Mouse (Mus musculus): ENCODE measurements at regions not wholly inside any gene's neighbourhood (a gene's known extent, or its start where the extent isn't known, plus 50 kb on each side); places are given as distances from the start of the nearest gene placed in this dataset.

DNA sequence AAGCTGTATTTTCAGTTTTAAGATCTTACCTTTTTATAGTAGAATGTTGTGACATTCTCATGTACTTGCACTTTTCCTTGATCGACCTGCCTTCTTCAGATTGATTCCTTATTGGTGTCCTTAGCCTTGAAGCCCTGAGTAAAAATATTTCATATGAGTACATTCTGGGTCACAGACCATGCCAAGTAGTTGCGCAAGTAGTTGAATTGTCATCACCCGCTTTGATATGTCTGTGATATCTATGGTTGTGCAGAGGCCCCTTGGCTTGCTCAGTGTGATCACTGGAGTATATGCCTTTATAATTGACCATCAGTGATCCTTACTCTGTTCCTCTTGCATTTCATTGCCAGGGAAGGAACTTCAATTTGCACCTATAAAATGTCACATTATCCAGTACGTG lies 131.1 kb upstream of the Reg3g start:
- H3K27me3 ChIP-seq = no peaks in the 10 kb centered on the region
- no peak overlapping the region for H3K4me2 ChIP-seq (replicated peaks)
- H3K9ac ChIP-seq (replicated peaks) = no peak overlapping the region
- 96% methylated on average over 4 of the region's 4 CpGs for WGBS
- no peak overlapping the region for H3K4me3 ChIP-seq
- no peaks in the 10 kb centered on the region for H3K36me3 ChIP-seq
- no peak for ATAC-seq (ENCODE audit: low FRiP score, low read depth)
- H3K4me1 ChIP-seq = no peaks in the 10 kb centered on the region
- H3K27ac ChIP-seq (replicated peaks) = no peak overlapping the region
- no peaks in the 10 kb centered on the region for H3K9me3 ChIP-seq

DNA sequence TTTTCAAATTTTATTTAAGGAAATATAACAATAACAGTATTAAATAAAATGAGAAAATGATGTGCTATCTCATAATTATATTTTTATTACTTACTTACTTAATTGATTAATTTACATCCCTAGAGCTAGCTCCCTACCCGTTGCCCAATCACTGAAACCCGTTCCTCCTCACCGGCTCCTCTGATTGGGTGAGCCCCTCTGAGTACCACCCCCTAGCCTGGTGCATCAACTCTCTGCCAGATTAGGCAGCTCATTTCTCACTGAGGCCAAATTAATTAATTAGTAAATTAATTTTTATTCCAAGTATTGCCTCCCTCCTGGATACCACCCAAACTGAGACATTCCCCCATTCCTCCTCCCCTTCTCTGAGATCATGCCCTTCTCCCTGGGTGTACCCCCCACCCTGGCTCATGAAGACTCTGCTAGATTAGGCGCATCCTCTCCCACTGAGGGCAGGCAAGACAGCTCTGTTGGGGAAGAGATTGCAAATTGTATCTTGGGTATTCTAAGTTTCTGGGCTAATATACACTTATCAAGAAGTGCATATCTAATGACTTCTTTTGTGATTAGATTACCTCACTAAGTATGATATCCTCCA lies 101.4 kb upstream of the Reg3g start:
- WGBS = 91% methylated on average over 4 of the region's 4 CpGs
- H3K9ac ChIP-seq (replicated peaks) = no peak overlapping the region
- ATAC-seq (ENCODE audit: low FRiP score, low read depth) = 0 out of 2 replicates have a peak, but pooled peaks have one; percentile 60

DNA sequence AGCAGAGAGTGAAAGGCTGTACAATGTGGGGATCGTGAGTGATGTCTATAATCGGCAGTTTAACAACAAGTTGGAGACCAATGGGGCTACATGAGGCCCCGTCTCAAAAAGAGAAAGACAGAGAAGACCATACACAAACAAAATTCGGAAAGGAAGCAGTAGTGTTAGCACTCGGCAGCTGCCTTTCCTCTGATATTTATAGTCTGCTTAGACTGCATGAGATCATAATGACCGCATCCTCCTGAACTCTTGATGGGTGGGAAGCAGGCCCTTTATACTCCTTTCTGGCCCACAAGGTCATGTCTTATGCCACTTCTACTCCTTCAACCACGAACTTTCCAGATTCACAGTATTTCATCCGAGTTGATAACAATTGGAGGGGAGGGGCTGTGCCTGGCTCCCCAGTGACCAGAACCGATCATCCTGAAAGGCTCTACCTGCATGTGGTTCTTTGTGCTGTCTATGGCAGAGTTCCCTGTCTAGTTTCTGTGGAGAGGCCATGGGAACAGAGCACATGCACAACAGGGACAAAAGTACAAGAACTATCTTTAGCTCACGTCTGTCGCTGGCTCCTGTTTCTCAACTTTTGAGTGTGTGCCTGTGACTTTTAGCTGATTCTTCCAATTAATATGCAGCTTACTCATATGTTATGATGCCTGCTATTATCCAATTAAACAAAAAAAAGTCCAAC lies 84.5 kb upstream of the Reg3g start:
- Histone ChIP-seq H3K4me2 (replicated peaks) (no peak overlapping the region), H3K27ac (replicated peaks) (no peak overlapping the region)
- ATAC-seq (ENCODE audit: low FRiP score, low read depth) = 0 out of 2 replicates have a peak, but pooled peaks have one; percentile 30

More for the DNA sequence above, 101.4 kb upstream of the Reg3g start:
- Histone ChIP-seq H3K4me2 (replicated peaks) (no peak overlapping the region), H3K36me3 (no peaks in the 10 kb centered on the region), H3K27me3 (no peaks in the 10 kb centered on the region), H3K4me1 (no peaks in the 10 kb centered on the region), H3K4me3 (no peak overlapping the region), H3K27ac (replicated peaks) (no peak overlapping the region), H3K9me3 (no peaks in the 10 kb centered on the region)

DNA sequence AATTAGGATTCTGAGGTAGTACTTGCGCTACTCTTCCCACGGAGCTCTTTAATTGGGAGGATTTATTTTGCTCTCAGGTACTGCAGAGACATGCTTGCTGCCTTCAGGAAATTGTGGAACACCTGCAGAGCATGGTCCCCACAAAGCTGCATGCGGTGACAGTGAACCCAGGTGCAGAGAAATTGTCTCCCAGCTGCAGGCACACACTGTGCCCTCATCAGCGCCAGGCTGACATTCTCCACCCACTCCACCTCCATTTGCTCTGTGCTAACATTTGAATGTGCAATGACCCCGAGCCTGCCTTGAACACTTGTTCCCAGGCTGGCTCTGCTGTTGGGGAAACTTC lies 83.7 kb upstream of the Reg3g start:
- ATAC-seq (ENCODE audit: low FRiP score, low read depth) = peak; percentile 41; the same call in 1 of the 2 replicates
- Histone ChIP-seq H3K4me1 (peaks cover 12% of the 10 kb centered on the region), H3K27me3 (no peaks in the 10 kb centered on the region), H3K4me3 (no peak overlapping the region), H3K4me2 (replicated peaks) (peak overlapping the region; percentile 22; the same call in 1 of the 2 replicates), H3K9ac (replicated peaks) (no peak overlapping the region), H3K27ac (replicated peaks) (no peak overlapping the region), H3K36me3 (no peaks in the 10 kb centered on the region), H3K9me3 (no peaks in the 10 kb centered on the region)
- 23% methylated on average over 5 of the region's 5 CpGs for WGBS

More for the DNA sequence above, 84.5 kb upstream of the Reg3g start:
- Histone ChIP-seq H3K9ac (replicated peaks) (no peak overlapping the region), H3K4me3 (no peak overlapping the region), H3K9me3 (no peaks in the 10 kb centered on the region), H3K36me3 (no peaks in the 10 kb centered on the region), H3K4me1 (peaks cover 12% of the 10 kb centered on the region), H3K27me3 (no peaks in the 10 kb centered on the region)
- WGBS = 41% methylated on average over 11 of the region's 11 CpGs

DNA sequence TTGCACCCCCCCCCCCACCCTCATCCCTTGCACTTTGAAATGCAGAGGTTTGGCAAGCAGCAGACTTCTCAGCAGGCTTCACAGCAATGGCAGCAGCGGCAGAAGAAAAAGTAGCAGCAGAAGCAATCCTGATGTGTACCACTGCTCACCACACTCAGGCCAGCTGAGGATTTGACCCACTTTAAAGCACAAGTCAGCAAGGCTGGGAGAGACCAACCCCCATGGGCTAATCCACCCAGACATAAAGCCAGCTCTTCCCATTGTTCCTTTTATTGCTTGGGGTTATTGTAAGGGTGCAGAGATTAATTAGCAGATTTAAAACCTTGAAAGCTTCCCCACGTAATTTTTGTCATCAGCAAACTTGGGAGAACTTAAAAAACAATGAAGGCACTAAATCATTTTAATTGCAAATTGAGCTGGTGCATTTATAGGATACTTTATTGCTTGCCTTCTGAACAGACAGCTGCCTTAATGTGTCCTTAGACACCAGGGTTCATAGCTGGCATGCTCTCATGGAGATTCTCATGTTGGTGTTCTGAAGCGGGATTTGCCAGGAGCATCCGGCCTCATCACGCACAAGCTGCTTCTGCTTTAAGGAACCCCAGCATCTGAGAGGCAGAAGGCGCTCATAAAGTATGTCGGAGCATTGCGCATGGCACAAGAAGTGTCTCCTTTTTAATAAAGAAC lies 83.1 kb upstream of the Reg3g start:
- no peak for ATAC-seq (ENCODE audit: low FRiP score, low read depth)
- no peak overlapping the region for H3K27ac ChIP-seq (replicated peaks)
- peak overlapping the region; percentile 22; the same call in 1 of the 2 replicates for H3K4me2 ChIP-seq (replicated peaks)
- H3K4me3 ChIP-seq = no peak overlapping the region
- no peaks in the 10 kb centered on the region for H3K36me3 ChIP-seq
- 36% methylated on average over 8 of the region's 8 CpGs for WGBS
- H3K4me1 ChIP-seq = peaks cover 12% of the 10 kb centered on the region
- no peak overlapping the region for H3K9ac ChIP-seq (replicated peaks)
- no peaks in the 10 kb centered on the region for H3K9me3 ChIP-seq
- no peaks in the 10 kb centered on the region for H3K27me3 ChIP-seq

DNA sequence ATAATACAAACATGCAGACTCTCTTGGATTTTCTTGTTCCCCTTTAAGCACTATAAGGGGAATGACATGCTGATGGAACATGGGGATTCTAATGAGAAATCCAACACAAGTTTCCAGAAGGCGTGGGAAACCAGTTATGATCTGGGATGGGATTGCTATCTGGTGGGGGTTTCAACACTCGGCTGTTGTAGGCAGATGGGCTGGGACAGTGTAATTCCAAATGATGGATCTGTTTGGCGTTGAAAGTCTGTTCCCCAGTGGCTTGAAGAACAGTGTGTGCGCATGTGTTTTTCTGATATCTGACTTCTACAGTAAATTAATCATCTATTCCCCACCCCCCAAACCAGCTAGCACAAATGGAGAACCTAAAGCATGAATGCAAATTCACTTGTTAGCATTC lies 79.8 kb upstream of the Reg3g start:
- Histone ChIP-seq H3K9me3 (no peaks in the 10 kb centered on the region), H3K9ac (replicated peaks) (no peak overlapping the region), H3K36me3 (no peaks in the 10 kb centered on the region), H3K4me1 (peaks cover 12% of the 10 kb centered on the region), H3K27me3 (no peaks in the 10 kb centered on the region), H3K4me3 (no peak overlapping the region), H3K4me2 (replicated peaks) (no peak overlapping the region), H3K27ac (replicated peaks) (no peak overlapping the region)
- no peak for ATAC-seq (ENCODE audit: low FRiP score, low read depth)
- WGBS = 79% methylated on average over 4 of the region's 4 CpGs

DNA sequence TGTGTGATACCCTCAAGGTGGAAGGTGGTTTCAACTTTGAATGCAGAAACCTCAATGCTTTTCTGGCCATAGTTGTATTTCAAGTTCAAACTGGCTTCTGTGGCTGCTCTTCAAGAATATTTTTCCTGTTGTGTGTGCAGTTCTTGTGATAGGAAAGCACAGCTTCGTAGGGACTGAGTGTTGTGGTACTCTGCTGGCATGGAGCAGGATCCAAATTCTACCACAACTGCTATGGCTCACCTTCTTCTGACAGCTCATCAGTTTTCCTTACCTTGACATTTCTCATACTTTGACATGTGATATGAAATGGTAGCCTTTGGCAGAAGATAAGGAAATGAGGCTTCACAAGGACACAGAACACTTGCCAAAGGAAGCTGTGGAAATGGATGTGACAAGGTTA lies 79.0 kb upstream of the Reg3g start:
- no peak overlapping the region for H3K9ac ChIP-seq (replicated peaks)
- no peak for ATAC-seq (ENCODE audit: low FRiP score, low read depth)
- 91% methylated on average over 1 of the region's 1 CpGs for WGBS
- H3K27ac ChIP-seq (replicated peaks) = no peak overlapping the region
- no peaks in the 10 kb centered on the region for H3K9me3 ChIP-seq
- no peaks in the 10 kb centered on the region for H3K27me3 ChIP-seq
- H3K4me1 ChIP-seq = peaks cover 12% of the 10 kb centered on the region
- no peak overlapping the region for H3K4me2 ChIP-seq (replicated peaks)
- no peaks in the 10 kb centered on the region for H3K36me3 ChIP-seq
- H3K4me3 ChIP-seq = no peak overlapping the region

DNA sequence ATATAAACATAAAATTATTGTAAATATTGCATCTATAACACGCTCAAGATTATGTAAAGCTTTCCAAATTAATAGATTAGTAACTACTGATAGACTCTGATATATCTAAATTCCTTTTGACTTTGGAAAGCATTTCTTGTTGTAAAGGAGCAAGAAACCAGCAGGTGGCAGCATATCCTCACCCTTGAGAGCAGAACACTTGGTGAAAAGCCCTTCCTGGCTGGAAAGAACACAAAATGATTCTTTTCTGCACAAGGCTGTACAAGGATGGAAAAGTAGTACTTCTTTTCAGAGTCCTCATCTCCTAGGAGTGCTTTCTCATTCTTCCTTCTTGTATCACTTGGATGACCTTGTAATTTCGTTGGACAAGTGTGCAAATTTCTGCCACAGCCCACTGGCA lies 75.6 kb upstream of the Reg3g start:
- Histone ChIP-seq H3K9me3 (no peaks in the 10 kb centered on the region), H3K27me3 (no peaks in the 10 kb centered on the region), H3K4me1 (no peaks in the 10 kb centered on the region), H3K36me3 (no peaks in the 10 kb centered on the region), H3K27ac (replicated peaks) (no peak overlapping the region), H3K4me2 (replicated peaks) (no peak overlapping the region), H3K9ac (replicated peaks) (no peak overlapping the region), H3K4me3 (no peak overlapping the region)
- peak; percentile 69; the same call in 1 of the 2 replicates for ATAC-seq (ENCODE audit: low FRiP score, low read depth)
- 14% methylated on average over 2 of the region's 2 CpGs for WGBS

DNA sequence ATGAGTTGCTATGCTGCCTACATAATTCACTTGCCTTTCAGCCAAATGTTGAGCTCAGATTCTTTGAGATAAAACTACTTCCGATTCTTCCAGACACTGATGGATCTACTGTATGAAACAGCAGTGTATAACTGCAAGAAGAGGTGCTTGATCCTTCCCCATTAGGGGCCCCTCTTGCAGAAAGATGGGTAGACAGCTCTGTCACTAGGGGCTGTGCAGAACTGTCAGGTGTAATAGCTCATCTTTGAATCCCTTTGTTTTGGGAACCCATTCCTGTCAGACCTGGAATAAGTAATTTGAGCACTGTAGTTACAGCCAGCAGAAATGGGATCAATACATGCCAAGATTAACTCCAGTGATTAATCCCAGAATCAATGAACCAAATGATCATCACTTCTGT lies 68.8 kb upstream of the Reg3g start:
- ATAC-seq (ENCODE audit: low FRiP score, low read depth) = no peak
- 91% methylated on average over 1 of the region's 1 CpGs for WGBS
- no peaks in the 10 kb centered on the region for H3K27me3 ChIP-seq
- no peaks in the 10 kb centered on the region for H3K36me3 ChIP-seq
- no peak overlapping the region for H3K4me3 ChIP-seq
- no peak overlapping the region for H3K27ac ChIP-seq (replicated peaks)
- H3K4me2 ChIP-seq (replicated peaks) = no peak overlapping the region
- H3K4me1 ChIP-seq = no peaks in the 10 kb centered on the region
- no peak overlapping the region for H3K9ac ChIP-seq (replicated peaks)
- H3K9me3 ChIP-seq = no peaks in the 10 kb centered on the region

DNA sequence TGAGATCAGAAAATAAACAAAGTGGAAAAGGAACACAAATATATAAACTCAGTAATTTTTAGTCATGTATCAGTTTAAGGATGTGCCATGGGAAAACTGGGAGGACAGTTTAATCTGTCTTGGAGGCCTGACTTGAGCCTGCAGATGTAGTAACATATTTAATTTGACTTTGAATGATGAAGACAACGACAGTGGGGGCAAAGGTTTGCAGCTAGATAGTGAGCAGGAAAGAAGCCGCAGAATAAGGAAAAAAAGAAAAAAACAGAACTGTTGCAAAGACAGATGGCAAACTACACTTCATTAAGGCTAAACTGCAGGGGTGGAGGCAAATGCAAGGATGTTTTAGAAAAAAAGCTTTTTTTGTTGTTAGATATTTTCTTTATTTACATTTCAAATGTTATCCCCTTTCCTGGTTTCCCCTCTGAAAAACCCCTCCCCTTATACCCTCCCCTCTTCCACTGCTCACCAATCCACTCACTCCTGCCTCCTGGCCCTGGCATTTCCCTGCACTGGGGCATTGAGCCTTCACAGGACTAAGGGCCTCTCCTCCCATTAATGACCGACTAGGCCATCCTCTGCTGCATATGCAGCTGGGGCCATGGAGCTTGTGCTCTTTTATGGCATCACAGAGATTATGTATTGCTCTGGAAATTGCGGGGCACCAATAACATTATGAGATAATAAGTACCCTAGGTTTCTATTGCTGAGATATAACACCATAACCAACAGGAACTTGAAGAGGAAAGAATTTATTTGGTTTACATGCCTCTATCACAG lies 58.5 kb upstream of the Reg3g start:
- Histone ChIP-seq H3K9me3 (no peaks in the 10 kb centered on the region), H3K9ac (replicated peaks) (no peak overlapping the region)
- ATAC-seq (ENCODE audit: low FRiP score, low read depth) = no peak

More for the DNA sequence above, 58.5 kb upstream of the Reg3g start:
- Histone ChIP-seq H3K4me1 (no peaks in the 10 kb centered on the region), H3K27me3 (no peaks in the 10 kb centered on the region), H3K27ac (replicated peaks) (no peak overlapping the region), H3K36me3 (no peaks in the 10 kb centered on the region), H3K4me3 (no peak overlapping the region), H3K4me2 (replicated peaks) (no peak overlapping the region)
- 71% methylated on average over 4 of the region's 4 CpGs for WGBS
